Mouse (Mus musculus) megakaryocyte progenitor cell, adult 5-6 weeks (primary cell): Measurements from ENCODE around the gene Myzap. TPM values are rescaled to one million over a fixed set of nuclear protein-coding genes. Genes with fewer than 3 reads are reported as not detected.
"Not testable (repeated sequence)": the region's sequence is repeated elsewhere in the genome, so short reads cannot be mapped to it uniquely, and the experiment has no call there.

ENCODE experiments used
- ATAC-seq: replicated peaks from 2 replicates; pipeline ENCODE4 v1.8.0; 2016; ENCODE audit warnings: mild to moderate bottlenecking, moderate TSS enrichment, inconsistent platforms; ENCODE audit not compliant: poor library complexity
- total RNA-seq, 2 experiments: library from RNA; stranded (forward) in 1 of 2; stranded (reverse) in 1 of 2; fragments of 157-497, 149-512 nt in 1 of 2; fragments of 200-1000 nt in 1 of 2; gene quantifications; 2 replicates each; pipeline versions ENCODE4 v1.2.3 to v1.2.4; 2015 to 2017

Gene Myzap
- total RNA-seq, 2 experiments from 2014 or later = 1.5 TPM; not detected in 1

- peak; percentile 99 for ATAC-seq
These were observed 106.6 kb downstream of the Myzap start, which contains the start of gene Polr2m for GRCm38 (mm10) chr9:71485475-71486094. TSS of gene Polr2m (minus strand) at chr9:71485935.

- no peak for ATAC-seq
These were observed 107.2 kb downstream of the Myzap start for GRCm38 (mm10) chr9:71484871-71485474.

GRCm38 (mm10) chr9:71483872-71484271, 108.3 kb downstream of the Myzap start:
- ATAC-seq = not testable (repeated sequence)

GRCm38 (mm10) chr9:71480305-71480704, 111.9 kb downstream of the Myzap start:
- no peak for ATAC-seq

GRCm38 (mm10) chr9:71479413-71479812, 112.7 kb downstream of the Myzap start:
- no peak for ATAC-seq

GRCm38 (mm10) chr9:71478596-71478995, 113.6 kb downstream of the Myzap start:
- no peak for ATAC-seq

- no peak for ATAC-seq
These were observed 115.6 kb downstream of the Myzap start for GRCm38 (mm10) chr9:71476601-71477000.

- ATAC-seq = no peak
These were observed 116.6 kb downstream of the Myzap start for GRCm38 (mm10) chr9:71475536-71475935.

- ATAC-seq = no peak
These were observed 124.7 kb downstream of the Myzap start for GRCm38 (mm10) chr9:71467434-71467833.

GRCm38 (mm10) chr9:71466111-71466510, 126.0 kb downstream of the Myzap start:
- ATAC-seq = 0 out of 2 replicates have a peak, but pooled peaks have one; percentile 29

- ATAC-seq = no peak
These were observed 129.0 kb downstream of the Myzap start for GRCm38 (mm10) chr9:71463072-71463667.

- ATAC-seq = no peak
These were observed 135.4 kb downstream of the Myzap start for GRCm38 (mm10) chr9:71456738-71457137.

Other genes starting within 250 kb of the Myzap start
- 92.6 and 99.8 TPM in 2 replicates for gene Polr2m, start 106.4 kb downstream of the Myzap start, total RNA-seq (2015)
- 131 and 144 TPM in 2 replicates for gene Polr2m, start 106.4 kb downstream of the Myzap start, total RNA-seq (2017)
- gene Cgnl1, start 179.2 kb upstream of the Myzap start, total RNA-seq (2015) = 0.02 and 0.29 TPM in 2 replicates
- gene Cgnl1, start 179.2 kb upstream of the Myzap start, total RNA-seq (2017) = 0.24 and 0.29 TPM in 2 replicates